ENCODE assay signal across 11 mouse cellular contexts in the genomic region with DNA sequence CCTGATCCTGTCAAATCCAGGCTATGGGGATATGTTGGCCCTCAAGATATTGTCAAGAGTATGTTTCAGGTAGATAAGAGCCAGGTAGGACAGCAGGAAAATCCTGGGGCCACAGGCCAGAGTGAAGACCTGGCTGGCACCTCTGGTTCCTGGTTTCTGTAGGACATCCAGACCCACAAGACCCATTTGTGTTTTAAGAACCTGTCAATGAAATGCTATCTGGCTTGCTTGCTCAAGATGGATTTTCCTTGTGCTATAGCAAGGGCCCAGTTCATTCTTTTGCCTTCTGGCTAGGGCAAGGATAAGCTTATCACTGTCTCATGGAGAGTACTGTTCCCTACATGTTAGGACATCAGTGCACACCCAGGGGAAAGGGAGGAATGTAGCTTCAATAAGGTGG. TPM values are rescaled to one million over a fixed set of nuclear protein-coding genes. Genes with fewer than 3 reads are reported as not detected.
DNase-seq lines count a peak whose midpoint lies in the region; ATAC-seq lines count a peak whose summit lies in the region.
"Had no signal": no experiment of that assay in that cellular context is flagged by ENCODE, and none has a peak within 500 bp of the region (broad histone marks: within the 10 kb centered on the region; RNA-seq: fewer than 3 reads in every experiment).

No protein-coding gene starts in this region.

- H3K9ac ChIP-seq in heart, embryonic 11.5 days (ENCODE audit: low read depth, low read length), result no peak overlapping the region
- no peak overlapping the region; the same call in 1 of the 2 replicates for H3K9ac ChIP-seq in neural tube, embryonic 11.5 days (ENCODE audit: low read length)
- H3K9ac ChIP-seq in limb, embryonic 12.5 days (replicated peaks), result peak overlapping the region; percentile 53

- no peak overlapping the region for H3K4me3 ChIP-seq in heart, embryonic 11.5 days (ENCODE audit: low read depth, low read length)
- no peak overlapping the region for H3K4me3 ChIP-seq in neural tube, embryonic 11.5 days (ENCODE audit: low read depth, low read length)
- H3K4me3 ChIP-seq in limb, embryonic 12.5 days (replicated peaks), result peak overlapping the region; percentile 98

- no peak overlapping the region for H3K4me2 ChIP-seq in heart, embryonic 11.5 days
- H3K4me2 ChIP-seq in neural tube, embryonic 11.5 days (ENCODE audit: low read depth), result peak overlapping the region; percentile 23
- peak overlapping the region; percentile 85 for H3K4me2 ChIP-seq in limb, embryonic 12.5 days

- H3K27ac ChIP-seq in heart, embryonic 11.5 days (ENCODE audit: low read depth, low read length), result peak overlapping the region; percentile 25; the same call in 1 of the 2 replicates
- H3K27ac ChIP-seq in neural tube, embryonic 11.5 days (ENCODE audit: low read depth, low read length), result no peak overlapping the region; the same call in 1 of the 2 replicates
- H3K27ac ChIP-seq in limb, embryonic 12.5 days, result peak overlapping the region; percentile 74

- H3K27me3 ChIP-seq in heart, embryonic 11.5 days (ENCODE audit: control insufficient read depth, insufficient read depth, low read length), result peaks cover 20% of the 10 kb centered on the region
- peaks cover 38% of the 10 kb centered on the region for H3K27me3 ChIP-seq in neural tube, embryonic 11.5 days (ENCODE audit: control insufficient read depth, insufficient read depth, low read length)
- H3K27me3 ChIP-seq in limb, embryonic 12.5 days, result no peaks in the 10 kb centered on the region
- H3K27me3 ChIP-seq: Patski had no signal

- no peaks in the 10 kb centered on the region for H3K9me3 ChIP-seq in heart, embryonic 11.5 days (replicated peaks; ENCODE audit: control insufficient read depth, low read length)
- H3K9me3 ChIP-seq in neural tube, embryonic 11.5 days (ENCODE audit: control insufficient read depth, low read length), result no peaks in the 10 kb centered on the region
- no peaks in the 10 kb centered on the region for H3K9me3 ChIP-seq in limb, embryonic 12.5 days

- no peak for ATAC-seq in heart, embryonic 11.5 days (replicated peaks; ENCODE audit: insufficient number of reproducible peaks, low FRiP score, low TSS enrichment)
- no peak for ATAC-seq in neural tube, embryonic 11.5 days (ENCODE audit: insufficient read depth, low FRiP score, low TSS enrichment)
- no peak for ATAC-seq in limb, embryonic 12.5 days (ENCODE audit: insufficient number of reproducible peaks, insufficient read depth, low FRiP score, low TSS enrichment, low read depth)
- ATAC-seq: Patski had no signal

- H3K36me3 ChIP-seq in heart, embryonic 11.5 days (ENCODE audit: control insufficient read depth, insufficient read depth, low read length), result peaks cover 16% of the 10 kb centered on the region
- H3K36me3 ChIP-seq in neural tube, embryonic 11.5 days (ENCODE audit: control insufficient read depth, insufficient read depth, low read length), result peaks cover 5% of the 10 kb centered on the region
- H3K36me3 ChIP-seq in limb, embryonic 12.5 days, result peaks cover 36% of the 10 kb centered on the region

- no peak for DNase-seq in heart, adult 9 months (ENCODE audit: low spot score in 2 of 2)
- no peak for DNase-seq in neural tube, embryonic 11.5 days (ENCODE audit: low spot score)
- DNase-seq in neural tube, embryonic 10.5 days (ENCODE audit: extremely low spot score, low spot score), result no peak
- DNase-seq in right cerebral cortex, postnatal 14 days, result no peak
- DNase-seq in ovary, postnatal 36 days (ENCODE audit: low spot score), result no peak
- no peak for DNase-seq in adrenal gland, postnatal 25 days

- peaks cover 16% of the 10 kb centered on the region for H3K4me1 ChIP-seq in heart, embryonic 11.5 days (ENCODE audit: control insufficient read depth, insufficient read depth, low read length)
- peaks cover 28% of the 10 kb centered on the region for H3K4me1 ChIP-seq in neural tube, embryonic 11.5 days (ENCODE audit: control insufficient read depth, insufficient read depth, low read length)
- H3K4me1 ChIP-seq in limb, embryonic 12.5 days (replicated peaks), result peaks cover 55% of the 10 kb centered on the region

RNA-seq across cellular contexts. Expression of gene Sertad4, which starts 3.5 kb away (rescaled TPM):
- polyA plus RNA-seq in heart, embryonic 11.5 days (2014; fragmentation: Nextera tagmentation; extraction: Ambion mirVana), result 8.9 and 10.2 TPM in 2 replicates
- 19.3 and 22.8 TPM in 2 replicates for polyA plus RNA-seq in neural tube, embryonic 11.5 days (2014; fragmentation: Nextera tagmentation; extraction: Ambion mirVana)
- polyA plus RNA-seq in limb, embryonic 12.5 days (2016; fragmentation: Nextera tagmentation; extraction: Ambion mirVana), result 80.4 and 85.1 TPM in 2 replicates
- 10.1 and 18.8 TPM in 2 replicates for total RNA-seq in adrenal gland, postnatal 25 days (2021)
- total RNA-seq: granulocyte monocyte progenitor cell, adult 5-6 weeks; neutrophil, adult 5-6 weeks had no signal
